Mouse (Mus musculus) lung, postnatal 0 days (tissue): ENCODE measurements around the gene Gm49358.

Experiments
- CTCF ChIP-seq: IDR thresholded peaks from 2 replicates; pipeline ENCODE4 v1.5.1; 2016; ENCODE audit warnings: antibody characterized with exemption, mild to moderate bottlenecking
- EP300 ChIP-seq: IDR thresholded peaks from 2 replicates; pipeline ENCODE4 v1.6.1; 2016; ENCODE audit warnings: antibody characterized with exemption, mild to moderate bottlenecking, control low read depth

- TF ChIP-seq CTCF (peak; percentile 50), EP300 (no peak)
Observed at GRCm38 (mm10) chr10:86829515-86829914, 65.7 kb downstream of the Gm49358 start.
